Mouse (Mus musculus): ENCODE measurements around the gene Aup1. TPM values are rescaled to one million over a fixed set of nuclear protein-coding genes. Genes with fewer than 3 reads are reported as not detected.

Gene Aup1
- total and polyA plus RNA-seq, 3 experiments, result 259 to 500 TPM; not detected in 1

- H3K4me1 ChIP-seq (ENCODE audit: control insufficient read depth in 1 of 2, insufficient read depth in 2 of 2, low read length in 2 of 2), result peaks cover 17 to 23% of the 10 kb centered on the region in 2 experiments
- no peak overlapping the region for H3K27ac ChIP-seq (ENCODE audit: control insufficient read depth, low read depth, low read length)
- H3K9ac ChIP-seq (ENCODE audit: control insufficient read depth, low read depth, low read length, poor library complexity, severe bottlenecking), result no peak overlapping the region
- H3K4me3 ChIP-seq (ENCODE audit: control insufficient read depth in 1 of 2, insufficient read depth in 1 of 2, low read depth in 2 of 2, low read length in 2 of 2), result no peak overlapping the region
- no peaks in the 10 kb centered on the region for H3K9me3 ChIP-seq (replicated peaks; ENCODE audit: insufficient read depth, low read length)
- no peaks in the 10 kb centered on the region for H3K79me2 ChIP-seq (ENCODE audit: control insufficient read depth, insufficient read depth, low read length, poor library complexity)
- peaks cover 0 to 28% of the 10 kb centered on the region in 2 experiments; a peak in 2 of 4 replicates for H3K36me3 ChIP-seq (ENCODE audit: control insufficient read depth in 1 of 2, insufficient read depth in 2 of 2, low read length in 2 of 2)
- no peaks in the 10 kb centered on the region for H3K27me3 ChIP-seq (ENCODE audit: control insufficient read depth in 1 of 2, insufficient read depth in 2 of 2, low read length in 2 of 2)
- TF ChIP-seq JUND (IDR thresholded peaks at IDR 0.05; ENCODE audit: low read depth, low read length) (no peak), TCF12 (IDR thresholded peaks at IDR 0.05; ENCODE audit: low read depth, low read length) (no peak), RAD21 (IDR thresholded peaks at IDR 0.05; ENCODE audit: low read depth, low read length) (no peak), EP300 (IDR thresholded peaks at IDR 0.05; ENCODE audit: low read depth in 1 of 2, low read length in 2 of 2) (no peak), RCOR1 (IDR thresholded peaks at IDR 0.05; ENCODE audit: low read depth, low read length) (no peak), KAT2A (conservative IDR thresholded peaks at IDR 0.05; ENCODE audit: low read depth, low read length) (no peak), SIN3A (IDR thresholded peaks at IDR 0.05; ENCODE audit: low read length) (no peak)
- DNase-seq (ENCODE audit: low read depth, low spot score), result no peak
Observed at GRCm38 (mm10) chr6:83025221-83025620, 29.1 kb upstream of the Aup1 start.

DNA sequence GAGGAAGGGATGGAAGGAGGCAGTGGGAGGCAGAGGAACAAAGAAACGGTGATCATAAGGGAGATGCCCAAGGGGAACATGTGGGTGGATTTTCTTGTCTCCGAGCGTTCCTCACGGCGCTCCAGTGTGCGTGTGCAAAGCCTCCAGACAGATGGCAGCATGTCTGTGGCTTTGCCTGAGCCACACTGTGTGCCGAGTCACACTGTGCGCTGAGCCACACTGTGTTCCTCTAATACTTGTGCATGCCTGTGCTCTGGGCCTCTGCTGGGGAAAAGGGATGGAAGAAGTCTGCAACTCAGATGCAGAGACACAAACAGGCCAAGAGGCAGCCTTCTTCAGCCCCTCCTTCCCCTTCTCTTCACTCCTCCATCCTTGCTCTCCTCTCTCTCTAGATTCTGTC lies 27.0 kb upstream of the Aup1 start:
- no peak for TF ChIP-seq POLR2AphosphoS5 (IDR thresholded peaks at IDR 0.05; ENCODE audit: borderline replicate concordance, low read depth, low read length)
- TF ChIP-seq ZKSCAN1 (IDR thresholded peaks at IDR 0.05; ENCODE audit: low read depth, low read length), result peak; percentile 92
- no peaks in the 10 kb centered on the region for H3K27me3 ChIP-seq (ENCODE audit: control insufficient read depth in 1 of 2, insufficient read depth in 2 of 2, low read length in 2 of 2)
- no peak overlapping the region for H3K4me3 ChIP-seq (ENCODE audit: control insufficient read depth in 1 of 2, insufficient read depth in 1 of 2, low read depth in 2 of 2, low read length in 2 of 2)
- peaks cover 0 to 10% of the 10 kb centered on the region in 2 experiments; a peak in 2 of 4 replicates for H3K36me3 ChIP-seq (ENCODE audit: control insufficient read depth in 1 of 2, insufficient read depth in 2 of 2, low read length in 2 of 2)
- H3K9me3 ChIP-seq (replicated peaks; ENCODE audit: insufficient read depth, low read length), result no peaks in the 10 kb centered on the region
- H3K4me1 ChIP-seq (ENCODE audit: control insufficient read depth in 1 of 2, insufficient read depth in 2 of 2, low read length in 2 of 2), result peaks cover 8 to 10% of the 10 kb centered on the region in 2 experiments
- DNase-seq (ENCODE audit: low read depth, low spot score), result no peak
- H3K79me2 ChIP-seq (ENCODE audit: control insufficient read depth, insufficient read depth, low read length, poor library complexity), result peaks cover 1% of the 10 kb centered on the region; the same call in 1 of the 2 replicates
- H3K27ac ChIP-seq (ENCODE audit: control insufficient read depth, low read depth, low read length), result no peak overlapping the region
- H3K9ac ChIP-seq (ENCODE audit: control insufficient read depth, low read depth, low read length, poor library complexity, severe bottlenecking), result no peak overlapping the region

GRCm38 (mm10) chr6:83027706-83028105 lies 26.6 kb upstream of the Aup1 start:
- Histone ChIP-seq H3K4me3 (ENCODE audit: control insufficient read depth in 1 of 2, insufficient read depth in 1 of 2, low read depth in 2 of 2, low read length in 2 of 2) (no peak overlapping the region), H3K4me1 (ENCODE audit: control insufficient read depth in 1 of 2, insufficient read depth in 2 of 2, low read length in 2 of 2) (peaks cover 4 to 11% of the 10 kb centered on the region in 2 experiments)

More at GRCm38 (mm10) chr6:83027706-83028105, 26.6 kb upstream of the Aup1 start:
- no peak for TF ChIP-seq GATA1 (IDR thresholded peaks at IDR 0.05; ENCODE audit: low read depth, low read length)
- TF ChIP-seq POLR2A (IDR thresholded peaks at IDR 0.05; ENCODE audit: control insufficient read depth in 1 of 2, insufficient read depth in 1 of 2, low read depth in 1 of 2, low read length in 2 of 2, poor library complexity in 1 of 2), result no peak
- no peak for TF ChIP-seq MAZ (IDR thresholded peaks at IDR 0.05; ENCODE audit: low read depth, low read length)
- TF ChIP-seq NELFE (IDR thresholded peaks at IDR 0.05; ENCODE audit: low read depth, low read length), result no peak
- TF ChIP-seq MAFK (IDR thresholded peaks at IDR 0.05; ENCODE audit: borderline replicate concordance, low read depth, low read length), result no peak
- Histone ChIP-seq H3K27ac (ENCODE audit: control insufficient read depth, low read depth, low read length) (no peak overlapping the region), H3K9me3 (replicated peaks; ENCODE audit: insufficient read depth, low read length) (no peaks in the 10 kb centered on the region), H3K9ac (ENCODE audit: control insufficient read depth, low read depth, low read length, poor library complexity, severe bottlenecking) (no peak overlapping the region), H3K27me3 (ENCODE audit: control insufficient read depth in 1 of 2, insufficient read depth in 2 of 2, low read length in 2 of 2) (no peaks in the 10 kb centered on the region), H3K36me3 (ENCODE audit: control insufficient read depth in 1 of 2, insufficient read depth in 2 of 2, low read length in 2 of 2) (peaks cover 0 to 8% of the 10 kb centered on the region in 2 experiments; a peak in 2 of 4 replicates), H3K79me2 (ENCODE audit: control insufficient read depth, insufficient read depth, low read length, poor library complexity) (peaks cover 4% of the 10 kb centered on the region)
- no peak for DNase-seq (ENCODE audit: low read depth, low spot score)
